Mouse (Mus musculus): ENCODE data around the gene Ppan. TPM values are rescaled to one million over a fixed set of nuclear protein-coding genes. Genes with fewer than 3 reads are reported as not detected.

Ppan gene
- total RNA-seq (2021) = 38.0 and 44.2 TPM in 2 replicates
- long read RNA-seq, experiment 1, transcript Ppan-201 (11 exons, 1,670 nt) = major isoform, 40 of 55 reads
- long read RNA-seq, experiment 1, partial matches to known transcripts = 5 of 55 reads
- long read RNA-seq, experiment 1, other reads (novel, unspliced or antisense) = 8 of 55 reads
- long read RNA-seq, experiment 2, transcript Ppan-201 (11 exons, 1,670 nt) = major isoform, 26 of 39 reads
- long read RNA-seq, experiment 2, partial matches to known transcripts = 7 of 39 reads
- long read RNA-seq, experiment 2, other reads (novel, unspliced or antisense) = 5 of 39 reads

- peak; percentile 96 for DNase-seq
Measured at GRCm38 (mm10) chr9:20887704-20888385, at the start of gene Ppan. Gene Ppan, plus strand, starts transcription at chr9:20888175.

GRCm38 (mm10) chr9:20838931-20839330, 49.0 kb upstream of the Ppan start:
- DNase-seq = no peak

GRCm38 (mm10) chr9:20842211-20842610, 45.8 kb upstream of the Ppan start:
- DNase-seq = no peak

- peak; percentile 40 for DNase-seq
Measured at GRCm38 (mm10) chr9:20842670-20843069, 45.3 kb upstream of the Ppan start.

GRCm38 (mm10) chr9:20850179-20850578, 37.8 kb upstream of the Ppan start:
- no peak for DNase-seq

- peak; percentile 77 for DNase-seq
Measured at GRCm38 (mm10) chr9:20857131-20857530, 30.8 kb upstream of the Ppan start.

- DNase-seq = no peak
Measured at GRCm38 (mm10) chr9:20859926-20860325, 28.0 kb upstream of the Ppan start.

- peak; percentile 32 for DNase-seq
Measured at GRCm38 (mm10) chr9:20861821-20862220, 26.2 kb upstream of the Ppan start.

- DNase-seq = no peak
Measured at GRCm38 (mm10) chr9:20862225-20862624, 25.8 kb upstream of the Ppan start.

GRCm38 (mm10) chr9:20866879-20867278, 21.1 kb upstream of the Ppan start:
- DNase-seq = no peak

GRCm38 (mm10) chr9:20868448-20869001, 19.4 kb upstream of the Ppan start, which contains the start of gene A230050P20Rik:
Gene A230050P20Rik, plus strand, starts transcription at chr9:20868642.
- DNase-seq = peak; percentile 77

GRCm38 (mm10) chr9:20869246-20869645, 18.7 kb upstream of the Ppan start:
- DNase-seq = peak; percentile 58

GRCm38 (mm10) chr9:20870211-20871173, 17.5 kb upstream of the Ppan start:
- DNase-seq = no peak

GRCm38 (mm10) chr9:20872991-20873390, 15.0 kb upstream of the Ppan start:
- no peak for DNase-seq

- no peak for DNase-seq
Measured at GRCm38 (mm10) chr9:20873521-20873920, 14.5 kb upstream of the Ppan start.

GRCm38 (mm10) chr9:20875021-20875790, 12.8 kb upstream of the Ppan start:
- no peak for DNase-seq

GRCm38 (mm10) chr9:20876318-20877117, 11.5 kb upstream of the Ppan start:
- no peak for DNase-seq

GRCm38 (mm10) chr9:20877118-20878040, 10.6 kb upstream of the Ppan start:
- DNase-seq = no peak

- DNase-seq = peak; percentile 100
Measured at GRCm38 (mm10) chr9:20878041-20878709, 9.8 kb upstream of the Ppan start.
